Comparison of ENCODE assay signal across 8 mouse cellular contexts in genomic region chrX:7315115-7315514, GRCm38 (mm10). TPM values are rescaled to one million over a fixed set of nuclear protein-coding genes. Genes with fewer than 3 reads are reported as not detected.
DNase-seq lines count a peak whose midpoint lies in the region; ATAC-seq and TF ChIP-seq lines count a peak whose summit lies in the region.

No protein-coding gene starts in this region.

- H3K9ac ChIP-seq in heart, embryonic 11.5 days (ENCODE audit: low read depth, low read length): no peak overlapping the region

- no peak for TF ChIP-seq CTCF in brain, embryonic 14.5 days (IDR thresholded peaks at IDR 0.05; ENCODE audit: borderline replicate concordance, extremely low read depth, insufficient read depth, insufficient read length)

- 47% methylated on average over 10 of the region's 10 CpGs for WGBS in heart, embryonic 11.5 days (ENCODE audit: insufficient replicate concordance)
- 30% methylated on average over 10 of the region's 10 CpGs for WGBS in limb, embryonic 10.5 days

- intact Hi-C loops in heart, postnatal 25 days (cut with DNase I): no loop called here

- TF ChIP-seq POLR2A in brain, embryonic 14.5 days (IDR thresholded peaks at IDR 0.05; ENCODE audit: borderline replicate concordance, extremely low read depth, insufficient read depth, insufficient read length, poor library complexity, severe bottlenecking): no peak

- no peaks in the 10 kb centered on the region for H3K36me3 ChIP-seq in heart, embryonic 11.5 days (ENCODE audit: control insufficient read depth, insufficient read depth, low read length)
- no peaks in the 10 kb centered on the region for H3K36me3 ChIP-seq in limb, embryonic 10.5 days

- no peak for DNase-seq in heart, postnatal 25 days (ENCODE audit: low spot score)
- DNase-seq in brain, embryonic 14.5 days (ENCODE audit: low read depth): peak; percentile 33
- peak; percentile 3 to 23 for DNase-seq in frontal cortex, postnatal 25 days (ENCODE audit: low spot score in 2 of 2)
- DNase-seq in limb, embryonic 10.5 days (ENCODE audit: low spot score): peak; percentile 29
- no peak for DNase-seq in thymus, postnatal 4 days
- no peak for DNase-seq in kidney, adult 8-10 months
- no peak for DNase-seq in kidney, postnatal 25 days

- no peaks in the 10 kb centered on the region; the same call in 1 of the 2 replicates for H3K4me1 ChIP-seq in heart, embryonic 11.5 days (ENCODE audit: control insufficient read depth, insufficient read depth, low read length)
- H3K4me1 ChIP-seq in limb, embryonic 10.5 days: peaks cover 17% of the 10 kb centered on the region; the same call in 1 of the 2 replicates

- no peaks in the 10 kb centered on the region for H3K9me3 ChIP-seq in heart, embryonic 11.5 days (replicated peaks; ENCODE audit: control insufficient read depth, low read length)
- H3K9me3 ChIP-seq in limb, embryonic 10.5 days (replicated peaks): no peaks in the 10 kb centered on the region

- H3K27me3 ChIP-seq in heart, embryonic 11.5 days (ENCODE audit: control insufficient read depth, insufficient read depth, low read length): no peaks in the 10 kb centered on the region
- H3K27me3 ChIP-seq in limb, embryonic 10.5 days (ENCODE audit: low read depth, poor library complexity, severe bottlenecking): peaks cover 9% of the 10 kb centered on the region; the same call in 1 of the 2 replicates

- no peak overlapping the region for H3K27ac ChIP-seq in heart, embryonic 11.5 days (ENCODE audit: low read depth, low read length)
- peak overlapping the region; percentile 42; the same call in 1 of the 2 replicates for H3K27ac ChIP-seq in limb, embryonic 10.5 days

- peak overlapping the region; percentile 39 for H3K4me2 ChIP-seq in heart, embryonic 11.5 days

- no peak for ATAC-seq in heart, embryonic 11.5 days (replicated peaks; ENCODE audit: insufficient number of reproducible peaks, low FRiP score, low TSS enrichment)

- no peak overlapping the region for H3K4me3 ChIP-seq in heart, embryonic 11.5 days (ENCODE audit: low read depth, low read length)
- no peak overlapping the region for H3K4me3 ChIP-seq in limb, embryonic 10.5 days

RNA-seq across cellular contexts. Expression of gene Clcn5, which starts 4.0 kb away (rescaled TPM):
- 24.9 and 35.1 TPM in 2 replicates for polyA plus RNA-seq in heart, embryonic 11.5 days (2014; fragmentation: Nextera tagmentation; extraction: Ambion mirVana)
- total RNA-seq in heart, postnatal 25 days (2021): 1 to 10 TPM; 2.7 to 5.0 TPM
- 9.1 and 13.2 TPM in 2 replicates for polyA plus RNA-seq in brain, embryonic 14.5 days (2012; rRNA removed)
- 12.8 and 17.8 TPM in 2 replicates for polyA plus RNA-seq in limb, embryonic 10.5 days (2016; fragmentation: Nextera tagmentation; extraction: Ambion mirVana)

Comparison
In these comparisons a context has a peak if more than half of its experiments do, and no peak if none do; other contexts are left out.
1. DNase-seq: peak in brain, embryonic 14.5 days (single experiment), frontal cortex, postnatal 25 days (2 of 2) and limb, embryonic 10.5 days (single experiment); none in heart, postnatal 25 days (single experiment), thymus, postnatal 4 days (single experiment), kidney, adult 8-10 months (0 of 2) and kidney, postnatal 25 days (0 of 2).